Mouse (Mus musculus): ENCODE measurements at regions not wholly inside any gene's neighbourhood (a gene's known extent, or its start where the extent isn't known, plus 50 kb on each side); places are given as distances from the start of the nearest gene placed in this dataset.

DNA sequence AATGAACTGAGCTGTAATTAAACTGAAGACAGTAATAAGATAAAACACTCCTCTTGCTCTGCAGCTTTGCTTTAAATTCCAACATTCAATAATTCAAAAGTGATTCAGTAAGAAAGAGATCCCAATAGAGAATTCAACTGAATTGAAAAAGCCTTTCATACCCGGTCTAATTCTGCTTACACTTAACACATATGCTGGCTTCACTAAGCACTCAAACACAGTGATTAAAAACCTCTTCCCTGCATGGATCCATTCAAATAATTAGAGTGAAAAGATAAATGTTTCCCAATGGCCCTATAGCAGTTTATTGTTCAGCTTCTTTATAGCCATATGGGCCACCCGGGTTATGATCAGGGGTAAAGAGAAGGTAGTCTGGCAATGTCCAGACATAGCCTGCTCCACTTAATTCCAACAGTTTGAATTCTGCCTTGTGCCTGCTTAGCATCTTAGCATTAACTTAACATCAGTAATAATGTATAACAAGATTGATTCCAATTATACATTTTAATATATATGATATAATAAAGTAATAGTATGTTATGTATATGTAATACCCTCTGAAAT is 659.9 kb upstream of the Kcnd2 start:
- no peak overlapping the region for H3K9ac ChIP-seq (replicated peaks)
- H3K4me3 ChIP-seq (replicated peaks): no peak overlapping the region
- ATAC-seq: no peak
- no peak overlapping the region for H3K4me2 ChIP-seq (replicated peaks)
- H3K4me1 ChIP-seq (replicated peaks): no peaks in the 10 kb centered on the region
- no peaks in the 10 kb centered on the region for H3K36me3 ChIP-seq
- H3K9me3 ChIP-seq: no peaks in the 10 kb centered on the region
- no peaks in the 10 kb centered on the region for H3K27me3 ChIP-seq
- no peak overlapping the region for H3K27ac ChIP-seq
- 74% methylated on average over 2 of the region's 2 CpGs for WGBS

DNA sequence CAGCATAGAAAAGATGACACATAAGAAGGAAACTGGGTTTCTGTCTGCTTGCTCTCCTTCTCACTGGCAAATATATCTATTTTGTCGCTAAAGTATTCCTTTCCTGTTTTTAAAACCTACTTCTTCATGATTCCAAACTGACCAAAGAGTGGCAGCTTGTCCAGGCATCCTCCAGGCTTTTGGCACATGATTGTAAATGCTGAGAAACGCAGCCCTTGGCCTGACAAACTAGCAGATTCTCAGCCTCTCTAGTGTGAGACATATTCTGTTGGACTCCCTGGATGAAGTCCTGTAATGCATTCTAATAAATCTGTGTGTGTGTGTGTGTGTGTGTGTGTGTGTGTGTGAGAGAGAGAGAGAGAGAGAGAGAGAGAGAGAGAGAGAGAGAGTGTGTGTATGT is 642.7 kb upstream of the Kcnd2 start:
- H3K9me3 ChIP-seq: no peaks in the 10 kb centered on the region
- no peak overlapping the region for H3K4me3 ChIP-seq (replicated peaks)
- no peak overlapping the region for H3K9ac ChIP-seq (replicated peaks)
- H3K36me3 ChIP-seq: no peaks in the 10 kb centered on the region
- no peak for ATAC-seq
- no peaks in the 10 kb centered on the region for H3K27me3 ChIP-seq
- H3K4me1 ChIP-seq (replicated peaks): no peaks in the 10 kb centered on the region
- 81% methylated on average over 2 of the region's 2 CpGs for WGBS
- no peak overlapping the region for H3K27ac ChIP-seq
- no peak overlapping the region for H3K4me2 ChIP-seq (replicated peaks)

DNA sequence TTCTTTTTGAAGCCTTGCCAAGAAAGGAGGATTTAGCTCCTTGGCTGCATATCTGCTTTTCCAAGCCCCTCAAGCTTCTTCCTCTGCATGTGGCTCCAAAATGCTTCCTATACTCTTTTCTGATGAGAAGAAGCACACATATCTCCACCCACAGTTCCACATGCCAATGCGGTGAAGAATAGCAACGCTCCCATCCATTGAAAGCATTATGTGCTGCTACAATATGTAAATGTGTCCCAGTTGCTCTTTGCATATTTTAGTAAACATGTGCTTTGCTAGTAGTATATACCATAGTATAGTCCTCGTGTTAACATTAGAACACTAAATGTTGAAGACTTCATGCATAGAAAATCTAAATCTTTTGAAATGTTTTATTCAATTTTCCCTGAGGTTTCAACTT is 640.6 kb upstream of the Kcnd2 start:
- no peak overlapping the region for H3K9ac ChIP-seq (replicated peaks)
- no peak overlapping the region for H3K4me2 ChIP-seq (replicated peaks)
- no peak overlapping the region for H3K4me3 ChIP-seq (replicated peaks)
- no peaks in the 10 kb centered on the region for H3K4me1 ChIP-seq (replicated peaks)
- 88% methylated on average over 3 of the region's 3 CpGs for WGBS
- no peaks in the 10 kb centered on the region for H3K27me3 ChIP-seq
- ATAC-seq: no peak
- H3K36me3 ChIP-seq: no peaks in the 10 kb centered on the region
- no peak overlapping the region for H3K27ac ChIP-seq
- H3K9me3 ChIP-seq: no peaks in the 10 kb centered on the region

DNA sequence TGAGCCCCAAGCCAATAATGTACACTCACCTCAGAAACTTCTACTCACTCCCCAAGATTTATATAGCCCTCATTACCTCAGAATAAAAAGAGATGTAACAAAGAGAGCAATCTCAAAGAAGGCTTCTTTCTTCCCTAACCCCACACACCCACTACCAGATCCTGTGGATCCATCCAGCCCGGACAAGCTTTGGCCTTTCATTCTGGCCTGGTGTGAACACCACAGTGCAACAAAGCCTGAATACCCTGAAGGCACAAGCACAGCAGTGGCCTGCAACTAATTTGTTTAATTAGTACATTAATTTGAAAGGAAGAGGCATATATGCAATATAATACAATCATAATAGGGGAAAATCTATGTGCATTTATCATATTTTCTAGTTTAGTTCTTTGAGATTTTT is 616.5 kb upstream of the Kcnd2 start:
- 59% methylated on average over 1 of the region's 1 CpGs for WGBS

DNA sequence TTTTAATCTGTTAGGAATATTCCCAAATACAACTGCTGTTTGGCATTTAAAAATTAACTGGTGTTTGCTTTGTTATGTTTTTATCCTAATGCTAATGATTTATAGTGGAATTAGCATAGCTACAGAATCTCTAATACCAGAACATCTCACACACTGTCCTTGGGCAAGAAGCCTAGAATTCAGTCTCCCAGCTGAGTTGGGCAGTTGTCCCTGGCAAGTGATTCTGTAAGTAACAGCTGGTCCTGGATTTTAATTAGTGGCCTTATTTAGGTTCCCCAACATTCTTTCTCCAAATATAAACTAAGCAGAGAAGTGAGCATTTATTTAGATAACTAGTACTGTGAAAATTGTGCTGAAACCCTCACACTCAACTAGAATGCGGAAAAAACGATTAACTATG is 611.1 kb upstream of the Kcnd2 start:
- no peaks in the 10 kb centered on the region for H3K4me1 ChIP-seq (replicated peaks)
- no peak overlapping the region for H3K4me3 ChIP-seq (replicated peaks)
- WGBS: 88% methylated on average over 2 of the region's 2 CpGs
- H3K9ac ChIP-seq (replicated peaks): no peak overlapping the region
- H3K9me3 ChIP-seq: no peaks in the 10 kb centered on the region
- no peaks in the 10 kb centered on the region for H3K27me3 ChIP-seq
- no peaks in the 10 kb centered on the region for H3K36me3 ChIP-seq
- no peak overlapping the region for H3K4me2 ChIP-seq (replicated peaks)
- ATAC-seq: no peak
- no peak overlapping the region for H3K27ac ChIP-seq

More for the DNA sequence above, 616.5 kb upstream of the Kcnd2 start:
- no peaks in the 10 kb centered on the region for H3K36me3 ChIP-seq
- no peak overlapping the region for H3K4me2 ChIP-seq (replicated peaks)
- no peak overlapping the region for H3K9ac ChIP-seq (replicated peaks)
- H3K9me3 ChIP-seq: no peaks in the 10 kb centered on the region
- no peak overlapping the region for H3K4me3 ChIP-seq (replicated peaks)
- H3K4me1 ChIP-seq (replicated peaks): no peaks in the 10 kb centered on the region
- H3K27me3 ChIP-seq: no peaks in the 10 kb centered on the region
- H3K27ac ChIP-seq: no peak overlapping the region
- ATAC-seq: peak; percentile 76; the same call in 1 of the 2 replicates

DNA sequence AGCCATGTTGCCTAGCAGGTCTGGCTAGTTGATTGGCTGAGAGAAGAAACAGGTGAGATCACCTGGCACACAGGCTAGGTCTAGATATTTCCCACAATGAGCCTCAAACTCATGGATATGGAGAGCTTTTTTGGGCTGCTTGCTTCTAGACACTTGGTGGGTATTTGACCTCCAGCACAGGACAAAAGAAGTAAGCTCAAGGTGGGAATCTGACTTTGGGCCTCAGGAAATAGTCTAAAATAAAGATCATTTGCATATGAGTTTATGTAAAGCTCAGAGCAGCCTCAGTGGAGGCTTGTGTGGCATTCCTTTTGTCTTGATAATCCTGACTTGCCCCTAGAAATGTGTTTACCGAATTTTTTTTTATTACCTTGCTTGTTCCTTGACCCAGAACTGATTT is 594.8 kb upstream of the Kcnd2 start:
- no peaks in the 10 kb centered on the region for H3K9me3 ChIP-seq

DNA sequence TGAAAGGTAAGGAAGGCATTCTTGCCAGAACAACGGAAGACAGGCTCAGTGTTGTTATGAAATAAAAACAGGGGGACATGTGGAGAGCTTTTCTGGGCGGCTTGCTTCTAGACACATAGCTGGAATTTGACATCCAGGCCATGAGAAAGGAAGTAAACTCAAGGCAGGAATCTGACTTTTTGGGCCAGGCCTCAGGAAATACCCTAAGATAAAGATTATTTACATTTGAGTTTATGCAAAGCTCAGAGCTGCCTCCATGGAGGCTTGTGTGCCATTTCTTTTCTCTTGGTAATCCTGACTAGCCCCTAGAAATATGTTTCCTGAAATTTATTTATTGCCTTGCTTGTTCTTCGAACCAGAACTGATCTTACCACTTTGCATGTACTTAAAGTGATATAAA is 588.9 kb upstream of the Kcnd2 start:
- Histone ChIP-seq H3K27me3 (no peaks in the 10 kb centered on the region), H3K27ac (no peak overlapping the region), H3K9ac (replicated peaks) (no peak overlapping the region), H3K4me1 (replicated peaks) (no peaks in the 10 kb centered on the region), H3K4me2 (replicated peaks) (no peak overlapping the region), H3K36me3 (no peaks in the 10 kb centered on the region), H3K4me3 (replicated peaks) (no peak overlapping the region), H3K9me3 (no peaks in the 10 kb centered on the region)
- 70% methylated on average over 3 of the region's 3 CpGs for WGBS
- ATAC-seq: no peak

More for the DNA sequence above, 594.8 kb upstream of the Kcnd2 start:
- no peak overlapping the region for H3K4me2 ChIP-seq (replicated peaks)
- H3K27me3 ChIP-seq: no peaks in the 10 kb centered on the region
- H3K27ac ChIP-seq: no peak overlapping the region
- H3K4me1 ChIP-seq (replicated peaks): no peaks in the 10 kb centered on the region
- no peak overlapping the region for H3K9ac ChIP-seq (replicated peaks)
- no peaks in the 10 kb centered on the region for H3K36me3 ChIP-seq
- H3K4me3 ChIP-seq (replicated peaks): no peak overlapping the region
- ATAC-seq: no peak
- 58% methylated on average over 1 of the region's 1 CpGs for WGBS

DNA sequence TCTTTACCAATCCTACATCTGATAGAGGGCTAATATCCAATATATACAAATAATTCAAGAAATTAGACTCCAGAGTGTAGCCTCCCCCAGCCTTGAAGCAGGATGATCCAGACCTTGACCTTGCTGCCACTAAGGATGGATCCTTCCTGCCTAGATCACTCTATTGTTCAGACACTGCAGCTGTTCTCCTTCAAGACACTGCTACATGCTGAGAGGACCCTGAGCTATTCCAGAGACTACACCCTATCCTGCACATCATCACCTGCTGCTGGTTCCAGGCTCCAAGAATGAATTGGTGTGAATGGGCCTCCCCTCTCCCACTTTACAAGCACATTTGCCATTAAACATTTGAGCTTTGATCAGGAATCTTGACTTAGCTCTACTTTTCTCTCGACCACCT is 588.2 kb upstream of the Kcnd2 start:
- H3K4me3 ChIP-seq (replicated peaks): no peak overlapping the region
- H3K9me3 ChIP-seq: no peaks in the 10 kb centered on the region
- H3K4me1 ChIP-seq (replicated peaks): no peaks in the 10 kb centered on the region
- ATAC-seq: no peak
- no peaks in the 10 kb centered on the region for H3K27me3 ChIP-seq
- H3K27ac ChIP-seq: no peak overlapping the region
- no peaks in the 10 kb centered on the region for H3K36me3 ChIP-seq
- H3K4me2 ChIP-seq (replicated peaks): no peak overlapping the region
- H3K9ac ChIP-seq (replicated peaks): no peak overlapping the region
- 77% methylated on average over 1 of the region's 1 CpGs for WGBS

DNA sequence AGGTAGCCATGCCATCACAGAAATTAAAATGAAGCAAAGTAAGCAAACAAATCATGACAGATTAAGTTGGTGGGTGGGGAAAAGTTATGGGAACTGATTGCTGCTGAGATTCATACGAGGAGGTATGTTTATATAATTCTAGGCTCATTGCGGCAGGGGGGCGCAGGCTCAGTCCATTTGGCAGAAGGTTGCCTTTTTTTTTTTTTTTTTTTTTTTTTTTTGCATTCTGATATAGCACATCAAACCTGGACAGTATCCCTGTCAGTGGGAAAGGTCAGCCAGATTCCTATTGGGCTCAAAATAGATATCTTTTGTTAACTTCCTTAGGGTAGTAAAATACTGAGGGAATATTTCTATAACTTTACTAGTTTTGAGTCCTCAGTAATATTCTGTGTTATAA is 575.0 kb upstream of the Kcnd2 start:
- no peak overlapping the region for H3K9ac ChIP-seq (replicated peaks)
- no peaks in the 10 kb centered on the region for H3K9me3 ChIP-seq
- 87% methylated on average over 3 of the region's 3 CpGs for WGBS
- H3K36me3 ChIP-seq: no peaks in the 10 kb centered on the region
- no peak overlapping the region for H3K27ac ChIP-seq
- no peak overlapping the region for H3K4me2 ChIP-seq (replicated peaks)
- no peak overlapping the region for H3K4me3 ChIP-seq (replicated peaks)
- no peaks in the 10 kb centered on the region for H3K4me1 ChIP-seq (replicated peaks)
- H3K27me3 ChIP-seq: no peaks in the 10 kb centered on the region
- no peak for ATAC-seq

DNA sequence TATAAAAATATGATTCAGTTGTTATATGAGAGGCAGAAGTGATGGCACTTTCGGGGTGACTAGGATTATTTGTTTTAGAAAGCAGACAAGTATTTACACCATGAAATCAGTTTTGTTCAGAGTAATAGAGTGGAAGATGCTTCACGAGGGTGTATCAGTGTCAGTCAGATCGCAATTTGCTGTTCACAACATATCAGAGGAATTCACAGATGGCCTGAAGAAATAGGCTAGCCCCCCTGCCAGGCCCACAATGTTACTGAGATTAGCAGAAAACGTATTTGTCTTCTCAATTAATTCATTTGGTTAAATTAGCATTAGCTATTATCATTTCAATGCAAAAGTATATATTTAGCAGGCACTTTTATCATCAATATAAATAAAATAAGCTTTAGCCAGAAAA is 573.9 kb upstream of the Kcnd2 start:
- Histone ChIP-seq H3K9me3 (no peaks in the 10 kb centered on the region), H3K4me3 (replicated peaks) (no peak overlapping the region), H3K27ac (no peak overlapping the region), H3K4me1 (replicated peaks) (no peaks in the 10 kb centered on the region), H3K9ac (replicated peaks) (no peak overlapping the region), H3K4me2 (replicated peaks) (no peak overlapping the region), H3K36me3 (no peaks in the 10 kb centered on the region), H3K27me3 (no peaks in the 10 kb centered on the region)
- no peak for ATAC-seq
- WGBS: 44% methylated on average over 4 of the region's 4 CpGs

DNA sequence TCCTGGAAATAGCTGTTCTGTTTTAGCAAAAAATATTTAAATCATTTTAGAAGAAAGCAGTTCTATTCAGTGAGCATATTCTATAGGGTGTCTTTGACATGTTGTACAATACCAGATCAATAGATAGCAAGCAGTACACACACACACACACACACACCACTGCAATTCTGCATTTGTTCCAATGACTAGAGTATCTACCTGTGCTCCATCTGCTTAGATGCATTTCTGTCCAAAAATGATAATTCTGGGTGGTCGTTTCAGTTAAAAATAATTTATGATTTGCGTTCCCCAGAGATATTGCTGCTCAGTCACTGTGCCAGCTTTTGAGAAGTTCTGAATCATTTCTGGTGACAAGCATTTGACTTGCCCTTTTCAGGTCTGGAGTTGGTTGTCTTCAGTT is 573.5 kb upstream of the Kcnd2 start:
- Histone ChIP-seq H3K4me2 (replicated peaks) (no peak overlapping the region), H3K9me3 (no peaks in the 10 kb centered on the region), H3K4me3 (replicated peaks) (no peak overlapping the region), H3K27ac (no peak overlapping the region), H3K4me1 (replicated peaks) (no peaks in the 10 kb centered on the region), H3K9ac (replicated peaks) (no peak overlapping the region), H3K27me3 (no peaks in the 10 kb centered on the region), H3K36me3 (no peaks in the 10 kb centered on the region)
- 77% methylated on average over 2 of the region's 2 CpGs for WGBS
- no peak for ATAC-seq

DNA sequence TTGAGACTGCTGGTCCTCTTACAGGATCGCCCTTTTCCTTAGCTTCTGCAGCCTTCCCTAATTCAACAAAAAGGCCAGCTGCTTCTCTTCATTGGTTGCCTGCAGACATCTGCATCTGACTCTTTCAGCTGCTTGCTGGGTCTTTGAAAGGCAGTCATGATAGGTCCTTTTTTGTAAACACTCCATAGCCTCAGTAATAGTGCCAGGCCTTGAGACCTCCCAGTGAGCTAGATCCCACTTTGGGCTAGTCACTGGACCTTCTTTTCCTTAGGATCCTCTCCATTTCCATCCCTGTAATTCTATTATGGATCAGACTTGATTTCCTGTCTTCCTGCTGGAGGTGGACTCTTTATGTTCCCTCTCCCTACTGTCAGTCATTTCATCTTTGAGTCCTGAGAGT is 558.3 kb upstream of the Kcnd2 start:
- WGBS: 92% methylated on average over 1 of the region's 1 CpGs
- no peak for ATAC-seq

DNA sequence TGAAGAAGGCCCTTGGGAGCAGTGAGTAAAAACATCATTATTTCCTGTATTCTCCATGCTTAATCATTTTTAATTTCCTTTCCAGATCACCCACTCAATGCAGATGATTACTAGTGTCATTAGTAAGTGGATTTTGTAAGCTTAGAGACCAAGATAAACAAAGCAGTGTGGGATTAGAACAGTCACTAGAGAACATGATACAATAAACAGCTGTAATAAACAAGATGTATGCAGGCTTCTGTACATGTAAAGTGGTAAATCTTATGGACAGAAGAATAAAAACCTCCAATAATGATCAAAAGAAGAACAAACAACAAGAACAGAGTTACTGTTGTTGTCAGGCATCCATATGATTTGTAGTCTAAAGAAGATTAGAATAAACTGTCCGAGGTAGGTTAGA is 542.1 kb upstream of the Kcnd2 start:
- ATAC-seq: no peak
- Histone ChIP-seq H3K4me3 (replicated peaks) (no peak overlapping the region), H3K4me1 (replicated peaks) (no peaks in the 10 kb centered on the region), H3K9ac (replicated peaks) (no peak overlapping the region), H3K27me3 (no peaks in the 10 kb centered on the region), H3K36me3 (no peaks in the 10 kb centered on the region), H3K9me3 (no peaks in the 10 kb centered on the region), H3K27ac (no peak overlapping the region), H3K4me2 (replicated peaks) (no peak overlapping the region)
- 42% methylated on average over 1 of the region's 1 CpGs for WGBS

More for the DNA sequence above, 558.3 kb upstream of the Kcnd2 start:
- H3K4me3 ChIP-seq (replicated peaks): no peak overlapping the region
- H3K9ac ChIP-seq (replicated peaks): no peak overlapping the region
- no peaks in the 10 kb centered on the region for H3K9me3 ChIP-seq
- no peaks in the 10 kb centered on the region for H3K36me3 ChIP-seq
- H3K27ac ChIP-seq: no peak overlapping the region
- no peaks in the 10 kb centered on the region for H3K4me1 ChIP-seq (replicated peaks)
- no peak overlapping the region for H3K4me2 ChIP-seq (replicated peaks)
- H3K27me3 ChIP-seq: no peaks in the 10 kb centered on the region

Data from midbrain, embryonic 13.5 days (tissue).